Mouse (Mus musculus) MEL (cell line): ENCODE data around the gene Rps6kb2. TPM values are rescaled to one million over a fixed set of nuclear protein-coding genes. Genes with fewer than 3 reads are reported as not detected.

Experiments
- DNase-seq: peaks from one replicate; pipeline ENCODE4 v3.0.0; 2011; ENCODE audit warnings: low read depth, low spot score
- H3K27ac ChIP-seq: 2 replicates; pipeline ENCODE4 v1.5.1; 2012; ENCODE audit warnings: low read depth, mild to moderate bottlenecking, control low read depth, low read length, moderate library complexity; ENCODE audit not compliant: control insufficient read depth
- H3K27me3 ChIP-seq, 2 experiments: fragments of 150-350 bp in 1 of 2; sonication (generic) in 1 of 2; 2 replicates each; pipeline ENCODE4 v1.6.1; 2012; ENCODE audit warnings: low read length in 2 of 2, mild to moderate bottlenecking in 2 of 2, improper control_type of control experiment in 1 of 2, moderate library complexity in 1 of 2; ENCODE audit not compliant: insufficient read depth in 2 of 2, control insufficient read depth in 1 of 2
- H3K36me3 ChIP-seq, 2 experiments: 2 replicates each; pipeline ENCODE4 v1.6.1; 2012 to 2014; ENCODE audit warnings: low read length in 2 of 2, improper control_type of control experiment in 1 of 2, inconsistent platforms in 1 of 2, mild to moderate bottlenecking in 1 of 2; ENCODE audit not compliant: insufficient read depth in 2 of 2, control insufficient read depth in 1 of 2
- H3K4me1 ChIP-seq, 2 experiments: fragments of 150-350 bp in 1 of 2; sonication (generic) in 1 of 2; 2 replicates each; pipeline ENCODE4 v1.6.1; 2012; ENCODE audit warnings: low read length in 2 of 2, improper control_type of control experiment in 1 of 2, mild to moderate bottlenecking in 1 of 2; ENCODE audit not compliant: insufficient read depth in 2 of 2, control insufficient read depth in 1 of 2
- H3K4me3 ChIP-seq, 2 experiments: fragments of 150-350 bp in 1 of 2; sonication (generic) in 1 of 2; 2 replicates each; pipeline ENCODE4 v1.5.1; 2012; ENCODE audit warnings: low read depth in 2 of 2, low read length in 2 of 2, mild to moderate bottlenecking in 2 of 2, moderate library complexity in 2 of 2, control low read depth in 1 of 2, improper control_type of control experiment in 1 of 2; ENCODE audit not compliant: control insufficient read depth in 1 of 2, insufficient read depth in 1 of 2
- H3K79me2 ChIP-seq: 2 replicates; pipeline ENCODE4 v1.6.1; 2012; ENCODE audit warnings: mild to moderate bottlenecking, low read length, moderate library complexity; ENCODE audit not compliant: control insufficient read depth, poor library complexity, insufficient read depth
- H3K9ac ChIP-seq: 2 replicates; pipeline ENCODE4 v1.6.1; 2012; ENCODE audit warnings: low read depth, mild to moderate bottlenecking, control low read depth, low read length, moderate library complexity; ENCODE audit not compliant: control insufficient read depth, poor library complexity, severe bottlenecking
- H3K9me3 ChIP-seq: fragments of 150-350 bp; sonication (generic); replicated peaks from 2 replicates; pipeline ENCODE4 v1.6.1; 2012; ENCODE audit warnings: mild to moderate bottlenecking, low read length, improper control_type of control experiment, moderate library complexity; ENCODE audit not compliant: insufficient read depth
- CHD1 ChIP-seq: IDR thresholded peaks from 2 replicates; pipeline ENCODE4 v1.6.1; 2012; ENCODE audit warnings: low read depth, mild to moderate bottlenecking, inconsistent platforms, low read length, improper control_type of control experiment
- CHD2 ChIP-seq: IDR thresholded peaks from 2 replicates; pipeline ENCODE4 v1.6.1; 2011; ENCODE audit warnings: low read length, improper control_type of control experiment
- CTCF ChIP-seq, 3 experiments: IDR thresholded peaks in 2 of 3; conservative IDR thresholded peaks in 1 of 3; 2 replicates each; pipeline ENCODE4 v1.5.1; 2011 to 2012; ENCODE audit warnings: low read length in 3 of 3, low read depth in 2 of 3, mild to moderate bottlenecking in 2 of 3, improper control_type of control experiment in 1 of 3, inconsistent platforms in 1 of 3, mixed read lengths in 1 of 3, moderate library complexity in 1 of 3; ENCODE audit not compliant: control insufficient read depth in 1 of 3, insufficient read depth in 1 of 3, poor library complexity in 1 of 3, severe bottlenecking in 1 of 3
- ELF1 ChIP-seq: IDR thresholded peaks from 2 replicates; pipeline ENCODE4 v1.6.1; 2014; ENCODE audit warnings: low read depth, mild to moderate bottlenecking, inconsistent platforms, low read length, improper control_type of control experiment, moderate library complexity
- EP300 ChIP-seq, 2 experiments: IDR thresholded peaks; 2 replicates each; pipeline ENCODE4 v1.6.1; 2011; ENCODE audit warnings: improper control_type of control experiment in 2 of 2, low read length in 2 of 2, low read depth in 1 of 2, mild to moderate bottlenecking in 1 of 2
- ETS1 ChIP-seq: IDR thresholded peaks from 2 replicates; pipeline ENCODE4 v1.6.1; 2012; ENCODE audit warnings: low read depth, mild to moderate bottlenecking, inconsistent platforms, low read length, improper control_type of control experiment, moderate library complexity
- GABPA ChIP-seq: IDR thresholded peaks from 2 replicates; pipeline ENCODE4 v1.6.1; 2012; ENCODE audit warnings: low read depth, mild to moderate bottlenecking, inconsistent platforms, low read length, improper control_type of control experiment, moderate library complexity
- HCFC1 ChIP-seq: IDR thresholded peaks from 2 replicates; pipeline ENCODE4 v1.6.1; 2012; ENCODE audit warnings: low read depth, mild to moderate bottlenecking, inconsistent platforms, low read length, improper control_type of control experiment, moderate library complexity
- KAT2A ChIP-seq: conservative IDR thresholded peaks from 2 replicates; pipeline ENCODE4 v1.6.1; 2012; ENCODE audit warnings: low read depth, low read length, improper control_type of control experiment, inconsistent platforms
- MAFK ChIP-seq: IDR thresholded peaks from 2 replicates; pipeline ENCODE4 v1.6.1; 2011; ENCODE audit warnings: low read depth, mild to moderate bottlenecking, low read length, improper control_type of control experiment, borderline replicate concordance
- MAZ ChIP-seq: IDR thresholded peaks from 2 replicates; pipeline ENCODE4 v1.6.1; 2012; ENCODE audit warnings: low read depth, mild to moderate bottlenecking, inconsistent platforms, low read length, improper control_type of control experiment
- MYB ChIP-seq: IDR thresholded peaks from 2 replicates; pipeline ENCODE4 v1.6.1; 2011; ENCODE audit warnings: mild to moderate bottlenecking, low read depth, low read length, improper control_type of control experiment
- MYC ChIP-seq: IDR thresholded peaks from 2 replicates; pipeline ENCODE4 v1.6.1; 2011; ENCODE audit warnings: low read depth, mild to moderate bottlenecking, low read length, improper control_type of control experiment, moderate library complexity
- NRF1 ChIP-seq: IDR thresholded peaks from 2 replicates; pipeline ENCODE4 v1.6.1; 2014; ENCODE audit warnings: low read depth, mild to moderate bottlenecking, inconsistent platforms, low read length, improper control_type of control experiment, moderate library complexity; ENCODE audit not compliant: poor library complexity, insufficient read depth, severe bottlenecking
- POLR2A ChIP-seq, 2 experiments: IDR thresholded peaks; 2 replicates each; pipeline ENCODE4 v1.6.1; 2011 to 2012; ENCODE audit warnings: low read length in 2 of 2, mild to moderate bottlenecking in 2 of 2, control low read depth in 1 of 2, improper control_type of control experiment in 1 of 2, low read depth in 1 of 2, moderate library complexity in 1 of 2; ENCODE audit not compliant: control insufficient read depth in 1 of 2, insufficient read depth in 1 of 2, poor library complexity in 1 of 2
- POLR2AphosphoS2 ChIP-seq: IDR thresholded peaks from 2 replicates; pipeline ENCODE4 v1.6.1; 2011; ENCODE audit warnings: low read length, improper control_type of control experiment
- POLR2AphosphoS5 ChIP-seq: IDR thresholded peaks from 2 replicates; pipeline ENCODE4 v1.6.1; 2012; ENCODE audit warnings: low read depth, borderline replicate concordance, mild to moderate bottlenecking, inconsistent platforms, low read length, moderate library complexity, mixed read lengths
- RCOR1 ChIP-seq: IDR thresholded peaks from 2 replicates; pipeline ENCODE4 v1.6.1; 2012; ENCODE audit warnings: low read depth, mild to moderate bottlenecking, inconsistent platforms, low read length, improper control_type of control experiment
- SIN3A ChIP-seq: IDR thresholded peaks from 2 replicates; pipeline ENCODE4 v1.6.1; 2012; ENCODE audit warnings: low read length, improper control_type of control experiment, inconsistent platforms
- SMC3 ChIP-seq: IDR thresholded peaks from 2 replicates; pipeline ENCODE4 v1.6.1; 2011; ENCODE audit warnings: low read depth, low read length, improper control_type of control experiment
- TBP ChIP-seq: IDR thresholded peaks from 2 replicates; pipeline ENCODE4 v1.8.0; 2011; ENCODE audit warnings: low read depth, low read length, improper control_type of control experiment
- UBTF ChIP-seq: IDR thresholded peaks from 2 replicates; pipeline ENCODE4 v1.6.1; 2012; ENCODE audit warnings: low read depth, mild to moderate bottlenecking, inconsistent platforms, low read length, improper control_type of control experiment, moderate library complexity, borderline replicate concordance; ENCODE audit not compliant: insufficient read depth
- USF2 ChIP-seq, 2 experiments: IDR thresholded peaks; 2 replicates each; pipeline ENCODE4 v1.6.1; 2011 to 2012; ENCODE audit warnings: improper control_type of control experiment in 2 of 2, low read length in 2 of 2, borderline replicate concordance in 1 of 2, inconsistent platforms in 1 of 2, low read depth in 1 of 2, mild to moderate bottlenecking in 1 of 2; ENCODE audit not compliant: insufficient read depth in 1 of 2
- ZC3H11A ChIP-seq: IDR thresholded peaks from 2 replicates; pipeline ENCODE4 v1.6.1; 2012; ENCODE audit warnings: low read depth, mild to moderate bottlenecking, inconsistent platforms, low read length, improper control_type of control experiment
- ZKSCAN1 ChIP-seq: IDR thresholded peaks from 2 replicates; pipeline ENCODE4 v1.6.1; 2012; ENCODE audit warnings: low read depth, mild to moderate bottlenecking, inconsistent platforms, low read length, improper control_type of control experiment, moderate library complexity
- ZMIZ1 ChIP-seq: IDR thresholded peaks from 2 replicates; pipeline ENCODE4 v1.6.1; 2012; ENCODE audit warnings: low read depth, mild to moderate bottlenecking, inconsistent platforms, low read length, improper control_type of control experiment, moderate library complexity
- polyA plus RNA-seq, 2 experiments: library from polyadenylated mRNA; stranded (reverse) in 1 of 2; unstranded in 1 of 2; fragments of >175 nt in 1 of 2; fragments of >200 nt in 1 of 2; gene quantifications; 2 replicates each; pipeline versions ENCODE4 v1.2.1 to v1.2.4; 2012; ENCODE audit warnings: low replicate concordance in 2 of 2, low read depth in 1 of 2; ENCODE audit not compliant: insufficient read length in 2 of 2, insufficient read depth in 1 of 2, missing spikeins in 1 of 2
- total RNA-seq: library from RNA; depleted of rRNA; stranded (reverse); fragments of 300-350 nt; gene quantifications from 2 replicates; pipeline ENCODE4 v1.2.3, GENCODE M21; 2012

The Rps6kb2 gene
- total and polyA plus RNA-seq, 3 experiments = 8.7 to 19.8 TPM; not detected in 1

DNA sequence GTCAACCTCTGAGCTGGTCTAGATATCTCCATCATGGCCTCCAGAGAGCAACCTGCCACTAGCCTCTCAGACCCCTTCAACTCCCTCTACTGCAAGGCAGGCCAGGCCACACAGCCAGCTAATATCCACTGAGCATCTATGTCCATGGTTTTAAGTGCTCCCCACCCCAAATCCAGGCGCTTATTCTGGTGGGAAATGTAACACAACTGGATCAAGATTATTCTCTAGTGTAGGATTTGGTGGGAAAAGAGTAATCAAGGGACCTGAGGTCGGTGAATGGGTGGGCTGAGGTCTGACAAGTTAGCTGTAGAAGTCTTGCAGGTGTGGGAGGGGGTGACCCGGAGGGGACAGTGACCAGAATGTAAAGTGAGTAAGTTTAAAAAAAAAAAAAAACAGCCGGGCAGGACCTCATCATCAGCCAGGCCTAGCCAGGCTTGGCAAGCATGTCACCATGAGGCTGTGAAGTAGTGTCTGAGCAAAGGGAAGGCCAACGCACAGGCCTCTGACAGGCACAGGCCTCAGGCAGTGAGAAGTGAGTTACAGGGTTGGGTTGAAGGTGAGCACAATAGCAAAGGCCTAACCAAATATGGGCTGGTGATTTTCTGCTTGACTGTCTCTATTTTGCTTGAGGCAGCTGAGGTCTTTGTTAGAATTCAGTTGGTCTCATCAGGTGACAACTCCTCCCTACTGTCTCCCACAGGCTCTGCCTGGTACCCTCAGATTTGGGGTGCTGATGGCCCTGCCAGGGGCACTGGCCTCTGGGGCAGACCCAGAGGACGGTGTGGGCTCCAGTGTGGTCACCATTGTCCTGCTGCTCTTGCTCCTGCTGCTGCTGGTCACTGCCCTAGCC lies 7.7 kb downstream of the Rps6kb2 start:
- peak overlapping the region; percentile 55 for H3K27ac ChIP-seq
- H3K4me3 ChIP-seq = peak overlapping the region; percentile 59 to 62
- no peaks in the 10 kb centered on the region for H3K9me3 ChIP-seq
- peaks cover 4 to 8% of the 10 kb centered on the region in 2 experiments; a peak in 3 of 4 replicates for H3K4me1 ChIP-seq
- H3K27me3 ChIP-seq = no peaks in the 10 kb centered on the region
- peak overlapping the region; percentile 75 for H3K9ac ChIP-seq
- peaks cover 1 to 2% of the 10 kb centered on the region in 2 experiments; a peak in 3 of 4 replicates for H3K36me3 ChIP-seq
- DNase-seq = no peak
- TF ChIP-seq MYB (no peak), KAT2A (no peak), SIN3A (peak; percentile 16; the same call in 1 of the 2 replicates), CHD1 (0 out of 2 replicates have a peak, but pooled peaks have one; percentile 53), ZMIZ1 (0 out of 2 replicates have a peak, but pooled peaks have one; percentile 57), MAZ (0 out of 2 replicates have a peak, but pooled peaks have one; percentile 9), POLR2A (IDR thresholded peaks at IDR 0.05; ENCODE audit: control insufficient read depth in 1 of 2, insufficient read depth in 1 of 2, low read depth in 1 of 2, low read length in 2 of 2, poor library complexity in 1 of 2) (peak in 1 of 2 experiments; percentile 8; a peak in 1 of 4 replicates)
- H3K79me2 ChIP-seq = peaks cover 6% of the 10 kb centered on the region

DNA sequence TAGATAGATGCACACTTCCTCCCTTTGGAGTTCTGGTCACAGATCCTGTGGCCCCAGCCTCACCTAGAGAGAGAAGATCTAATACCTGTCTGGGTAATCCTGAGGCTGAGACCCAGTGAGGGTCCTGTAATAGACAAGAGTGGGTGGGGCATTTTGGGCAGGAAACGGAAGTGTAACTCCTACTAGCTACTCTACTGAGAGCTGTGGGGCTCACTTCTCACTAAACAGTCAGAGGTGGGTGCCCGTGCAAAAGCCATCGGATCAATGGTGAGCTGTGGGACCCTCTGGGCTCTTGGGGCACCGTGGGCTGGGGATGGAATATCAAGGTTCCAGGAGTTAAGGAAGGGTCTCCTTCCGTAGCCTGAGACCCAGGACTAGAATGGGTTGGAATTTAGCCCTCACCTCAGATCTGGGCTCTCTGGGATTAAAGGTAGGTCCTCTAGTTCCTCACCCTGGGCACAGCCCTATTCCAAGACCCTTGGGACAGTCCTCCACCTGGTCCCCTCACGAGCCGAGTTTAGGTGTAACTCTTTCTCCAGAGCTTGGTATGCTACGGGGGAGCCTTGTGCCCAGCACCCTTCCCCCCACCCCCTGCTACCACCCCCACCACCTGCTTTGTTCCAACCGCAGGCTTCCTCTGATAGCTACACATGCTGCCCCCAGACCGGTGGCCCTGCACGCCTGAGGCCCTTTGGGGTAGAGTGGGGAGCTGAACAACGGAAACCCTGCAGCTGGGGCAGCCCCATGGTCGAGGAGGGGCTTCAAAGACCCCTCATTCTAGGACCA lies 8.5 kb downstream of the Rps6kb2 start:
- Histone ChIP-seq H3K9ac (peak overlapping the region; percentile 75), H3K79me2 (peaks cover 9% of the 10 kb centered on the region), H3K27ac (peak overlapping the region; percentile 70), H3K27me3 (no peaks in the 10 kb centered on the region), H3K36me3 (peaks cover 1 to 2% of the 10 kb centered on the region in 2 experiments; a peak in 3 of 4 replicates), H3K4me1 (peaks cover 4 to 10% of the 10 kb centered on the region in 2 experiments; a peak in 3 of 4 replicates), H3K9me3 (no peaks in the 10 kb centered on the region), H3K4me3 (peak overlapping the region; percentile 59 to 62)
- peak; percentile 58 for DNase-seq
- TF ChIP-seq UBTF (no peak), NRF1 (no peak), CHD2 (0 out of 2 replicates have a peak, but pooled peaks have one; percentile 44), CHD1 (no peak), ZKSCAN1 (no peak), HCFC1 (no peak), POLR2AphosphoS5 (no peak), CTCF (IDR thresholded peaks at IDR 0.05 in 2 of 3, conservative IDR thresholded peaks at IDR 0.05 in 1 of 3; ENCODE audit: control insufficient read depth in 1 of 3, insufficient read depth in 1 of 3, low read depth in 2 of 3, low read length in 3 of 3, poor library complexity in 1 of 3, severe bottlenecking in 1 of 3) (no peak), EP300 (IDR thresholded peaks at IDR 0.05; ENCODE audit: low read depth in 1 of 2, low read length in 2 of 2) (0 out of 4 replicates have a peak, but pooled peaks of 1 of the 2 experiments have one; percentile 20), SMC3 (no peak), ELF1 (no peak), SIN3A (peak; percentile 30; the same call in 1 of the 2 replicates), USF2 (IDR thresholded peaks at IDR 0.05; ENCODE audit: borderline replicate concordance in 1 of 2, insufficient read depth in 1 of 2, low read depth in 1 of 2, low read length in 2 of 2) (no peak), ETS1 (no peak), GABPA (no peak), ZC3H11A (no peak), MYC (no peak), MAFK (no peak), RCOR1 (no peak), TBP (peak; percentile 62; the same call in 1 of the 2 replicates), POLR2AphosphoS2 (no peak; the same call in 1 of the 2 replicates)
